Mouse (Mus musculus) liver, adult 2 months (tissue): Measurements from ENCODE around the gene Adgb.

Source experiments
- CTCF ChIP-seq: fragments of 200-500 bp; IDR thresholded peaks from 2 replicates; pipeline ENCODE4 v1.5.1; 2011; ENCODE audit warnings: low read depth, low read length, control low read depth
- POLR2A ChIP-seq: fragments of 200-500 bp; IDR thresholded peaks from 2 replicates; pipeline ENCODE4 v1.6.1; 2011; ENCODE audit warnings: low read length, control low read depth; ENCODE audit not compliant: insufficient read depth; ENCODE audit errors: extremely low read depth

GRCm38 (mm10) chr10:10307384-10307783, 164.7 kb downstream of the Adgb start:
- TF ChIP-seq POLR2A (no peak), CTCF (no peak)
